Comparison of ENCODE assay signal across 13 mouse cellular contexts in the genomic region with DNA sequence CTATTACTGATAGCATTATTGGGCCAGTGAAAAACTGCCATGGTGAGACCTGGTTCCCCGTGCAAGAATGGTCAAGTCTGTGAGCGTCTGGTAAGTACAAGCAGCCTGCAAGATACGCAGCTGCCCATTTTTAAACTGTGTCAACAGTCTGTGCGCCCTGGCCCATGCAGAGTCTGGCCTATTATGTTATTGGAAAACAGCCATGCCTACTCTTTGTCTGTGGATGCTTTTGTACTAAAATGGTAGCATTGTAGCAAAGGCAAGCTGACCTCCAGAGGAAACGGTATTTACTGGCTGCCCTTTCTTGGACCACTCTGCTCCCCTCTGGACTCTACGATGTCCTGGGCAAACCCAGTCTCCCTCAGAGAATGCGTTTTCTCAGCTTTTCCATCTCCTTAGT.
DNase-seq lines count a peak whose midpoint lies in the region; ATAC-seq and TF ChIP-seq lines count a peak whose summit lies in the region.
"Had no signal": no experiment of that assay in that cellular context is flagged by ENCODE, and none has a peak within 500 bp of the region (broad histone marks: within the 10 kb centered on the region; RNA-seq: fewer than 3 reads in every experiment).

No protein-coding gene starts in this region.

- TF ChIP-seq CTCF in stomach, postnatal 0 days (IDR thresholded peaks at IDR 0.05; ENCODE audit: low read depth), result no peak

- no peaks in the 10 kb centered on the region for H3K9me3 ChIP-seq in hindbrain, embryonic 14.5 days (ENCODE audit: control insufficient read depth, low read length)
- H3K9me3 ChIP-seq in stomach, postnatal 0 days (ENCODE audit: control insufficient read depth, low read length), result no peaks in the 10 kb centered on the region
- H3K9me3 ChIP-seq: heart, embryonic 13.5 days; limb, embryonic 15.5 days had no signal

- H3K4me2 ChIP-seq in hindbrain, embryonic 14.5 days (replicated peaks), result no peak overlapping the region
- no peak overlapping the region for H3K4me2 ChIP-seq in stomach, postnatal 0 days (replicated peaks; ENCODE audit: low read depth)
- H3K4me2 ChIP-seq: heart, embryonic 13.5 days; limb, embryonic 15.5 days had no signal

- 30% methylated on average over 7 of the region's 7 CpGs for WGBS in hindbrain, embryonic 14.5 days
- 74% methylated on average over 7 of the region's 7 CpGs for WGBS in stomach, postnatal 0 days

- H3K4me1 ChIP-seq in hindbrain, embryonic 14.5 days (replicated peaks; ENCODE audit: control insufficient read depth, insufficient read depth, low read length), result no peaks in the 10 kb centered on the region; the same call in 1 of the 2 replicates
- no peaks in the 10 kb centered on the region for H3K4me1 ChIP-seq in stomach, postnatal 0 days (replicated peaks; ENCODE audit: control insufficient read depth, insufficient read depth)

- no peak overlapping the region for H3K4me3 ChIP-seq in hindbrain, embryonic 14.5 days (replicated peaks; ENCODE audit: low read length)
- H3K4me3 ChIP-seq in stomach, postnatal 0 days (ENCODE audit: low read depth, low read length), result no peak overlapping the region
- H3K4me3 ChIP-seq: heart, embryonic 13.5 days; limb, embryonic 15.5 days had no signal

- ATAC-seq in hindbrain, embryonic 14.5 days (ENCODE audit: low FRiP score), result peak; percentile 57; the same call in 1 of the 2 replicates
- ATAC-seq in stomach, postnatal 0 days (ENCODE audit: low FRiP score, low TSS enrichment), result no peak

- H3K9ac ChIP-seq in hindbrain, embryonic 14.5 days, result no peak overlapping the region
- H3K9ac ChIP-seq in stomach, postnatal 0 days (ENCODE audit: low read length), result no peak overlapping the region
- H3K9ac ChIP-seq: heart, embryonic 13.5 days; limb, embryonic 15.5 days had no signal

- peak; percentile 35 for DNase-seq in layer of hippocampus, adult 11-12 months (ENCODE audit: low spot score)
- no peak for DNase-seq in layer of hippocampus, adult 9-10 months (ENCODE audit: low spot score)
- peak; percentile 35 for DNase-seq in cerebellum, adult 11 months
- DNase-seq in cerebellum, adult 9-11 months, result peak; percentile 68
- DNase-seq in hindbrain, embryonic 14.5 days (ENCODE audit: low spot score), result no peak
- DNase-seq in thymus, postnatal 0 days (ENCODE audit: low spot score), result no peak
- no peak for DNase-seq in stomach, postnatal 0 days (ENCODE audit: low spot score)
- no peak for DNase-seq in right cerebral cortex, postnatal 36 days (ENCODE audit: low spot score in 2 of 2)
- DNase-seq: kidney, adult 11 months; lung, postnatal 10 days had no signal

- H3K36me3 ChIP-seq in hindbrain, embryonic 14.5 days (replicated peaks; ENCODE audit: control insufficient read depth, insufficient read depth), result peaks cover 28% of the 10 kb centered on the region
- H3K36me3 ChIP-seq in stomach, postnatal 0 days (ENCODE audit: control insufficient read depth, insufficient read depth, low read length), result no peaks in the 10 kb centered on the region; the same call in 1 of the 2 replicates

- no peak for TF ChIP-seq EP300 in stomach, postnatal 0 days (optimal IDR thresholded peaks at IDR 0.05)

- no peaks in the 10 kb centered on the region for H3K27me3 ChIP-seq in hindbrain, embryonic 14.5 days (ENCODE audit: control insufficient read depth, insufficient read depth, low read length)
- H3K27me3 ChIP-seq in stomach, postnatal 0 days (ENCODE audit: control insufficient read depth, insufficient read depth, low read length), result no peaks in the 10 kb centered on the region
- H3K27me3 ChIP-seq: CH12.LX; heart, embryonic 13.5 days; limb, embryonic 15.5 days had no signal

- peak overlapping the region; percentile 51; the same call in 1 of the 2 replicates for H3K27ac ChIP-seq in hindbrain, embryonic 14.5 days
- no peak overlapping the region for H3K27ac ChIP-seq in stomach, postnatal 0 days (replicated peaks)
- H3K27ac ChIP-seq: heart, embryonic 13.5 days; limb, embryonic 15.5 days had no signal

Comparison
In these comparisons a context has a peak if more than half of its experiments do, and no peak if none do; other contexts are left out.
1. DNase-seq: peak in layer of hippocampus, adult 11-12 months (single experiment), cerebellum, adult 11 months (single experiment) and cerebellum, adult 9-11 months (single experiment); none in layer of hippocampus, adult 9-10 months (single experiment), hindbrain, embryonic 14.5 days (single experiment), thymus, postnatal 0 days (single experiment), stomach, postnatal 0 days (single experiment) and right cerebral cortex, postnatal 36 days (0 of 2).